Mouse (Mus musculus) heart, postnatal 36 days (tissue): ENCODE data around the gene Cyp17a1. TPM values are rescaled to one million over a fixed set of nuclear protein-coding genes. Genes with fewer than 3 reads are reported as not detected.

ENCODE experiments used
- DNase-seq, 2 experiments: peaks; one replicate each; pipeline ENCODE4 v3.0.0; 2021 to 2022
- intact Hi-C: fragments of 180-260 bp; cut with DNase I; formaldehyde crosslinking; loops from one replicate; pipeline ENCODE4 v1.15.1; 2025
- total RNA-seq, 2 experiments: library from RNA; stranded (reverse); gene quantifications; 2 replicates each; pipeline ENCODE4 v1.2.3; 2021

Gene Cyp17a1
- total RNA-seq, 2 experiments from 2014 or later = not detected

- peak; percentile 58 to 73 for DNase-seq
- intact Hi-C loops = loop anchor here (1.0 to 2.0 kb wide), 2 partner anchors 22 to 46 kb away; partner anchors contain the start of gene Wbp1l
These were observed 28.0 kb downstream of the Cyp17a1 start for GRCm38 (mm10) chr19:46644793-46645602.

GRCm38 (mm10) chr19:46644343-46644792, 28.6 kb downstream of the Cyp17a1 start:
- no peak for DNase-seq
- intact Hi-C loops = loop anchor here (2.0 kb wide), 1 partner anchor 46 kb away; the partner anchor contains the start of gene Wbp1l

- intact Hi-C loops = no loop called here
- no peak for DNase-seq
These were observed 29.7 kb downstream of the Cyp17a1 start for GRCm38 (mm10) chr19:46643236-46643635.

GRCm38 (mm10) chr19:46642136-46642753, 30.7 kb downstream of the Cyp17a1 start:
- peak; percentile 21 to 44 for DNase-seq
- intact Hi-C loops = no loop called here

- intact Hi-C loops = loop anchor here (2.0 kb wide), 1 partner anchor 17 kb away; no protein-coding TSS in a partner anchor
- peak; percentile 72 to 79 for DNase-seq
These were observed 31.4 kb downstream of the Cyp17a1 start for GRCm38 (mm10) chr19:46641420-46642085.

GRCm38 (mm10) chr19:46640780-46641179, 32.2 kb downstream of the Cyp17a1 start:
- DNase-seq = no peak
- intact Hi-C loops = loop anchor here (2.0 kb wide), 1 partner anchor 16 kb away; no protein-coding TSS in a partner anchor

GRCm38 (mm10) chr19:46639496-46639895, 33.5 kb downstream of the Cyp17a1 start:
- DNase-seq = no peak
- intact Hi-C loops = no loop called here

- intact Hi-C loops = no loop called here
- no peak for DNase-seq
These were observed 33.9 kb downstream of the Cyp17a1 start for GRCm38 (mm10) chr19:46639053-46639452.

GRCm38 (mm10) chr19:46637598-46637997, 35.4 kb downstream of the Cyp17a1 start:
- no peak for DNase-seq
- intact Hi-C loops = no loop called here

GRCm38 (mm10) chr19:46635766-46636165, 37.2 kb downstream of the Cyp17a1 start:
- no peak for DNase-seq
- intact Hi-C loops = no loop called here

- intact Hi-C loops = no loop called here
- no peak for DNase-seq
These were observed 41.3 kb downstream of the Cyp17a1 start for GRCm38 (mm10) chr19:46631637-46632036.

GRCm38 (mm10) chr19:46629807-46630206, 43.2 kb downstream of the Cyp17a1 start:
- intact Hi-C loops = no loop called here
- no peak for DNase-seq

GRCm38 (mm10) chr19:46628403-46628802, 44.6 kb downstream of the Cyp17a1 start:
- DNase-seq = no peak
- intact Hi-C loops = no loop called here

GRCm38 (mm10) chr19:46625519-46625918, 47.5 kb downstream of the Cyp17a1 start:
- DNase-seq = no peak
- intact Hi-C loops = loop anchor here (2.0 kb wide), 1 partner anchor 15 kb away; no protein-coding TSS in a partner anchor

GRCm38 (mm10) chr19:46625015-46625414, 48.0 kb downstream of the Cyp17a1 start:
- DNase-seq = no peak
- intact Hi-C loops = loop anchor here (2.0 kb wide), 1 partner anchor 16 kb away; no protein-coding TSS in a partner anchor

- intact Hi-C loops = loop anchor here (1.0 to 2.0 kb wide), 3 partner anchors 17 to 25 kb away; partner anchors contain the start of gene Wbp1l
- peak; percentile 60 to 72 for DNase-seq
These were observed 48.9 kb downstream of the Cyp17a1 start for GRCm38 (mm10) chr19:46623790-46624772.

GRCm38 (mm10) chr19:46623194-46623667, 49.7 kb downstream of the Cyp17a1 start:
- intact Hi-C loops = loop anchor here (1.0 to 2.0 kb wide), 2 partner anchors 22 to 24 kb away; partner anchors contain the start of gene Wbp1l
- peak in 1 of 2 experiments; percentile 63 for DNase-seq

GRCm38 (mm10) chr19:46622659-46623193, 50.2 kb downstream of the Cyp17a1 start:
- no peak for DNase-seq
- intact Hi-C loops = loop anchor here (1.0 to 2.0 kb wide), 2 partner anchors 23 to 24 kb away; partner anchors contain the start of gene Wbp1l
